Mouse (Mus musculus): ENCODE measurements around the gene Slc2a13.
A peak's percentile ranks its signal among the peaks of the same experiment; 100 is the strongest.

Slc2a13 gene

DNA sequence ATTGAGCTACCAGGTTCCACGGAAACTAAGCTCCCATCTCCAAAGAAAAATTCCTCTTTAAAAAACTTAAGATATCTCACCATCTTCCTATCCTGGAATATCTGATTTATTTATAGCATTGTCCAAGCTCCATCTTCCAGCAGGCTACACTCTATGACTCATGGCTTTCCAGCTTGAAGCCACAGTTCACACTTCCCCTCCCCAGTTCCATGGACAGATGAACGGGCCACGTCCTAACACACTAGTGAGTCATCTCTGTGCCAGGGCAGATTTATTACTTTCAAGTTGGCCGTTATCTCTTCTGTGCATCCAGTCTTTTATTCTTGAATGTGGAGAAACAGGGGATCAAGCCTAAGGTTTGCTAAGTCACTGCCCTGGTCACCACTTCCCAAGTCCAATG lies 78.0 kb downstream of the Slc2a13 start:
- DNase-seq = no peak

GRCm38 (mm10) chr15:91479924-91480615 lies 93.0 kb downstream of the Slc2a13 start:
- no peak for DNase-seq

DNA sequence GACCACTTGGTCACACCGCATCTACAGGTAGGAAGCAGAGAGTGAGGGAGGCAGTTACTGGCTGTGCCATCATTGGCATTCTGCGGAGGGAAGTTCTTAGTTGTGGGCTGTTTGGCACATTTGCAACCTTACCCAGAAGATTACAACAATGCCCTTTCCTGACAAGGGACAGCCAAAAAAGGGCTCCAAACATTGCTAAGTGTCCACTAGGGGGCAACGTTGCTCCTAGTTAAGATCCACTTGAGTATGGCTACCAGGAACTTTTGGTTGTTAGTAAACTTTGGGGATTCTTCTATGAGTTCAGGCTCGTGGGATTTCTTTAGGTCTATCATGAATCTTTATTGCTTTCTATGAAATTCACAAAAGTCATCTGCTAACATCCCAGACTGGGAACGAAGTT lies 95.3 kb downstream of the Slc2a13 start:
- peak; percentile 11 for DNase-seq

DNA sequence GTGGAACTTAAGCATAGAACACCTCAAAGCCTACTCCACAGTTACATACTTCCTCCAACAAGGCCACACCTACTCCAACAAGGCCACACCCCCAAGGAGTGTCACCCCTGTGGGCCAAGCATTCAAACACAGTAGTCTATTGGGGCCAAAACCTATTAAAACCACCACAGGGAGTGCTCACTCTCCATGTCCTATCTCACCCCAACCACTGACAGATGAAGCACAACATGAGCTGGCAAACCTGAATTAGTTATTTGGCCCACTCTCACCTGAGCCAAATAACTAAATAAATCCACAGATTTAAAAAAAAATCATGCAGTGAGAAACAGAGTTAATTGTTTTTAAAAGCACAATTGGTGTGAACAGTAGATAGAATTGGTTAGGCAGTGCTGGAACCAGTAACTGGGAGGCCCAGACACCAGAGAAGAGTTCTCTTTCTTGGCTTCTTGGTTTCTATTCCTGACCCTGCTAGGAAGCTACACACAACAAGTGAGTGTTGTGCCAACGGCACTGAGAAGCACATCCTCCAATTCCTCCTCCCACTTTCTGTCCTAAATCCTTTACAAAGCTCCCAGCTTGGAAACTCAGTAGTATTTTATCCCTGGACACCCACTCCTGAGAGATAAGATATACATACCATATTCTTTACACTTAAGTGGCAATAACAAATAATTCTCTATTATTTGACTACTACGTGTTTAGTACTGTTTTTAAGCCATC lies 99.2 kb downstream of the Slc2a13 start:
- no peak for DNase-seq

- no peak for DNase-seq
These were observed 107.7 kb downstream of the Slc2a13 start for GRCm38 (mm10) chr15:91465331-91465730.

- no peak for DNase-seq
These were observed 109.1 kb downstream of the Slc2a13 start for GRCm38 (mm10) chr15:91463857-91464435.

GRCm38 (mm10) chr15:91463026-91463661 lies 109.9 kb downstream of the Slc2a13 start:
- no peak for DNase-seq

DNA sequence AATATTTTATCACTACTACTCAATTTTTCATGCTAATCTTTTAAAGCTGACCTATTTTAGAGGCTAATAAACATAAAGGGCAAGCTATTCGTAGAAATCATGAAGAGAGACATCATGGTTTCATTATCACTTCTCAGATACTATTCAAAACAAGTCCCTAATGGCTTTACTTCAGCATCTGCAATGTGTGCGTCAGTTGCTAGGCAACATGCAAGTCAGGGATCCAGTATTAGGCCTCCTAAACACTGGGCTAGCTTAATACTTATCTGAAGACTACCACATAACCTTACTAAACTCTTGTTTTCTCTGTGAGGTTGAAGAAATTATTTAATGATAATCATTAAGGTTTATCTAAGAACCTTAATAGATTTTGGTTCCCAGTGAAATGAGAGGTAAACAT lies 111.1 kb downstream of the Slc2a13 start:
- DNase-seq = no peak

GRCm38 (mm10) chr15:91457202-91457601 lies 115.9 kb downstream of the Slc2a13 start:
- no peak for DNase-seq

GRCm38 (mm10) chr15:91445399-91445798 lies 127.7 kb downstream of the Slc2a13 start:
- no peak for DNase-seq

DNA sequence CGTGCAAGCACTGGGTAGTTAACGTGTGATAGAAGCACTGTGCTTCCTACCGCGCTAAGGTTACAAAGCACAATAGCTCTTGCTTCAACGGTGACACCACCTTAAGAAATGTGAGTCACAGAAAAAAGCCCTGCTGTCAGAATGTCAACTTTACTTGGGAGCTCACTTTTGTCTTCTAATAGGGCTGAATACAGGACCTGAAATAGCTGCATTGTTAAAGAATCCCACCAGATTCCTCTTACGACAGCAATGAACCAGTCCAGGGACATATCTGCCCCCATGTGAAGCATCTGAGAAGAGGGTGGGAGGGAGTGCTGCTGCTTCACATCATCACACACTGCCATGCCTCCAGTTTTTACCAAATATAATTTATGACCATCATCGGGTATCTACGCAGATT lies 129.6 kb downstream of the Slc2a13 start:
- DNase-seq = no peak

DNA sequence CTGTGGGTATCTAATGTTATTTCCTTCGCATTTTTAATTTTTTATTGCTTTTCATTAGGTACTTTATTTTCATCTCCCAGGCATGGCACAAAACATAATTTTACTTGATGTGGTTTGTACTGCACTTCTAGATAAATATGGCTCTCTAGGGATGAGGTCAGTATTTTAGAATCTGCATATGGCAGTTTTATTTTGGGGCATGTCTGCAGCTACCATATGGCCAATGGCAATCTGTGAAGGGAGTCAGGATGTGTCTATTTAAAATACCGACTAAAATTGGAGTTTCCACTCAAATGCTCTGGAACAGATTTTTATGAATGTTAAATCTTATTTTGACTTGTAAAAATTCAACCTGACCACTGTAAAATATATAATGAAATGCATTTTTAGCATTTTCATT lies 133.2 kb downstream of the Slc2a13 start:
- DNase-seq = no peak

DNA sequence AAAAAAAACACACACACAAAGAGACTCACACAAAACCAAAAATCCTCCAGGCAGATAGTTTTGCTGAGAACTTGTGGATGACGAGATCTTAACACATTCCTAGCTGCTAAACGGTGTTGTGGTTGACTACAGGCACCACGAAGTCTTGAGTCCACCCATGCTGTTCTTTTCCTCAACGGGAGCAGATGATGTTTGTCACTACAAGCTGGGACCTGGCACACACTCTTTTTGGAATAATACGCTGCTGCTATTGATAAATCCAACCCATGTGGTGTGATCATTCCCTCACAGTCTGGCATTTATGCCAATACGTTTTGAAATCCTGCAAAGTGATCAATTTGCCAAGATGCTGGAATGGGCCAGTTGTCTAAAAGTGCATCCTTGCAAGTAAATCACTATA lies 147.6 kb downstream of the Slc2a13 start:
- DNase-seq = no peak

DNA sequence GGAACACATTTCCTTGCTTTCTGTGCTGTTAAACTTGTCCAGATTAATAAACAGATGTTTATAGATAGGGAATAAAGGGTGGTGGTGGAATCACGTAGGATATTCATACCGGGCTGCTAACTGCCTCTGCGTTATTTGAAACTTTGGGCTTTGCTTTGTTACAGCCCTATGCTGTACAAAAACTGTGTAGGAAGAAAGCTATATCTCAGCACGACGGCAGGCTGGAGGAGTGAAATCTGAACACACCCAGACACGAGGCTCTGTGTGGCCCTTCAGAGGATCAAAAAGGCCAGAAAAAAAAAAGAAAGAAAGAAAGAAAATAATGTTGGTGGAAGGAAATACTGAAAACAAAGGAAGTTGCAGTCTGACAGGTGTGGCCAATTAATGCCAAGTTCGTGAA lies 166.1 kb downstream of the Slc2a13 start:
- DNase-seq = no peak

DNA sequence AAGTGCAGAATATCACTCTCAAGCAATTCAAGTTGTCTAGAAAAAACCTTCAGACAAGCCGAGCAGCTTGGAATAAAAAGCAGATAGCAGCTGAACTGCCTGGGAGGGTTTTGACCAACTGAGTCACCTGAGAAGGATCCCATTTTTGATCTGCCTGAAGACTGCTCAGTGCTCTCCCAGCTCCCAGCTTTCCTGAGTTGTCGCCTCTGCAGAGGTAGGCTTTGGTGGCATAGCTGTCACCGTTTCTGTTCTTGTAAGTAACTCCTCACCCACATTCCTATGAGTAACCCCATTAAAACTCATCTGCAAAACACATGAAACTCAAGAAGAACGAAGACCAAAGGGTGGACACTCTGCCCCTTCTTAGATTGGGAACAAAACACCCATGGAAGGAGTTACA lies 177.9 kb downstream of the Slc2a13 start:
- no peak for DNase-seq

GRCm38 (mm10) chr15:91383694-91384093 lies 189.4 kb downstream of the Slc2a13 start:
- DNase-seq = no peak

GRCm38 (mm10) chr15:91382606-91383005 lies 190.5 kb downstream of the Slc2a13 start:
- no peak for DNase-seq

GRCm38 (mm10) chr15:91381864-91382263 lies 191.2 kb downstream of the Slc2a13 start:
- DNase-seq = no peak

DNA sequence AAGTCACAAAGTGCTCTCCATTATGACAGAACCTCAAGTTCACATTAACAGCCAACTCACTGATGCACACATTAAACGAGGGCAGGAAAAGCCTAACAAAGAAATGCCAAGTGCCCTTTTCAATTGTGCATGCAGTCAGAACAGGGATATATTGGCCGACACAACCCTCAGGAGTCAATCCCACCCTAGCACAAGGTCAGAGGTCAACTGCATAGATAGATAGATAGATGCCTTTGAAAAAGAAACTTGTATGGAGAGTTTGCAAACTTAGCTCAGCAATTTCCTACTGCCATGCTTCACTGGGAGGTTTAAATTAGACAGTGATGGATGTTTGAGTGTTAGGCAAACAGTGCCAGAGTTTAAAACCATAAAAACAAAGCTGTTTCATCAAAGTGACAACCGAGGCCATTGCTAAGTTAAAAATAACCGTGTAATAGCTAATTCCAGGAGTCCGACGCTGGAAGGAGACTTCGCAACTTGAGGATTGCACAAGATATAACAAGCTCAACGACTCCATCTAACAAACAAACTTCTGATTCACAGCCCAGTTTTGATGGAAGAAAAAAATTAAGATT lies 194.2 kb downstream of the Slc2a13 start:
- no peak for DNase-seq

- DNase-seq = no peak
These were observed 195.5 kb downstream of the Slc2a13 start for GRCm38 (mm10) chr15:91377568-91377967.

DNA sequence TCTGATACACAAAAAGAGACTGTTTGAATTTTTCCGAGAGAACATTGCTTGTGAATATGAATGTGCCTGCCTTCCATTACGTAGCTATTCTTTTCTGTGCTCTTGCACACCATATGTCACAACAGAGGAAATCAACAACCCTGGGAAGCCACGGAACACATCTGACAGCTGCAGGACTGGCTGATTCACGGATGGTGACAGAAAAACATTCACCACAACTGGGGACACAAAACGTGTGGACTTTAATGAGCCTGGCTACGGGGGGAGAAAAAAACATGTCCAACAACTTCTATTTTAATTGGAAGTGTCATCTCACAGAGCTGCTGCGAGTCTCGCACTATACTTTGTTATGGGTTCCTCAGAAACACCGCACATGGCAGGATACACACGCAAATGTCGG lies 196.0 kb downstream of the Slc2a13 start:
- no peak for DNase-seq

- DNase-seq = no peak
These were observed 198.6 kb downstream of the Slc2a13 start for GRCm38 (mm10) chr15:91374441-91374840.

DNA sequence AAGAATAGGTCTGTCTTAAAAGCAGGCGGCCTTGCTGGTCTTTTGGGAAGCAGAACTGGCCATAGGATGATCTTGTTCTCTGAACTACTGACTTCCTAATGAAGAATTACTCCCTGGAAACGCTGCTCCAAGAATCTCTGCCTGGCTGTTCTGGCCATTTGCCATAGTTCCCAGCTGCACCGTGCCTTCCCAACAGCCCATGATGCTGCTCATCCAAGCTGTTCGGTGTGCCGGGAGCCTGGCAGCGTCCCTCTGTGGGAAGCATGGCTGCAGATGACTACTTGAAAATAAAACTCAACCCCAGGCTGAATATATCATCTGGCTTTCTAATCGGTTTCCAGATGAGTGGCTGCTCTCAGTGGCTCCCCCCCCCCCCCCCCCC lies 199.9 kb downstream of the Slc2a13 start:
- no peak for DNase-seq
